Mouse (Mus musculus): ENCODE data around the gene Gla.

DNA sequence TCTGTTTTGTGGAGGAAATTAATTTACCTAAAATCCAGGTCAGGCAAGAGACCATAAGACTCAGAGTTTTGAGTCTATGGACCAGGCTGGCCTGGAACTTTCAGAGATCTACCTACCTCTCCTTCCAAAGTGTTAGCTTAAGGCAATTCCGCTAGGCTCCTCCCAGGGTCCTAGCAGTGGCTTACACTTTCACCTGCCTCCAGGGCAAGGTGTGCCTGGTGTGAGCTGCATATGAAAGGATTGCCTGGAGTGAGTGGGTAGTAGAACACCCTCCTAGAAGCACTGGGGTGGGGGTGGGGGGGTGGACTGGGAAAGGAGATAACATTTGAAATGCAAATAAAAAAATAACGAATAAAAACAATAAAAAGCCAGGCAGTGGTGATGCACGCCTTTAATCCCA, 20.8 kb upstream of the Gla start:
- TF ChIP-seq CTCF (IDR thresholded peaks at IDR 0.05) (no peak), EP300 (IDR thresholded peaks at IDR 0.05; ENCODE audit: insufficient read depth, low read depth, low read length) (no peak)
